Mouse (Mus musculus) stomach, embryonic 16.5 days (tissue): ENCODE data around the gene Fam180a. TPM values are rescaled to one million over a fixed set of nuclear protein-coding genes. Genes with fewer than 3 reads are reported as not detected.

ENCODE experiments used
- ATAC-seq: fragments of 200-750 bp; cut with Nextera tagmentation; 2 replicates; pipeline ENCODE4 v1.8.0; 2017; ENCODE audit warnings: moderate number of reproducible peaks, moderate TSS enrichment; ENCODE audit not compliant: insufficient read depth, low FRiP score
- H3K27ac ChIP-seq: fragments of 300-500 bp; sonication (generic); 2 replicates; pipeline ENCODE4 v1.5.1; 2014; ENCODE audit warnings: low read length
- H3K27me3 ChIP-seq: fragments of 300-500 bp; sonication (generic); 2 replicates; pipeline ENCODE4 v1.6.1; 2014; ENCODE audit warnings: low read length, control low read depth, mixed read lengths; ENCODE audit not compliant: control insufficient read depth, insufficient read depth
- H3K36me3 ChIP-seq: fragments of 300-500 bp; sonication (generic); 2 replicates; pipeline ENCODE4 v1.6.1; 2014; ENCODE audit warnings: low read length; ENCODE audit not compliant: control insufficient read depth, insufficient read depth
- H3K4me1 ChIP-seq: fragments of 300-500 bp; sonication (generic); 2 replicates; pipeline ENCODE4 v1.6.1; 2014; ENCODE audit warnings: low read length, control low read depth, mixed read lengths; ENCODE audit not compliant: control insufficient read depth, insufficient read depth
- H3K4me2 ChIP-seq: fragments of 300-500 bp; sonication (generic); 2 replicates; pipeline ENCODE4 v1.6.1; 2014; ENCODE audit warnings: low read depth, low read length, mixed read lengths
- H3K4me3 ChIP-seq: fragments of 300-500 bp; sonication (generic); replicated peaks from 2 replicates; pipeline ENCODE4 v1.5.1; 2014; ENCODE audit warnings: mild to moderate bottlenecking, low read length
- H3K9ac ChIP-seq: fragments of 300-500 bp; sonication (generic); 2 replicates; pipeline ENCODE4 v1.6.1; 2014; ENCODE audit warnings: low read length
- H3K9me3 ChIP-seq: fragments of 300-500 bp; sonication (generic); replicated peaks from 2 replicates; pipeline ENCODE4 v1.6.1; 2016; ENCODE audit warnings: low read length, control low read depth; ENCODE audit not compliant: control insufficient read depth
- WGBS: fragments of 180-500 bp; shearing (Covaris S2); extraction: QIAGEN DNeasy Blood & Tissue Kit; methylation state at CpG from one replicate; pipeline ENCODE4 v1.1.7; 2014; 5-methylcytosine and 5-hydroxymethylcytosine counted together
- polyA plus RNA-seq: library from polyadenylated mRNA; unstranded; fragments of >200 nt; fragmentation: Nextera tagmentation; extraction: Ambion mirVana; gene quantifications from 2 replicates; pipeline ENCODE4 v1.2.1, GENCODE M21; 2015

The Fam180a gene
- polyA plus RNA-seq, 1 experiment from 2014 or later = 1.9 TPM

- Histone ChIP-seq H3K36me3 (no peaks in the 10 kb centered on the region), H3K4me2 (no peak overlapping the region), H3K9me3 (no peaks in the 10 kb centered on the region), H3K4me1 (no peaks in the 10 kb centered on the region), H3K27ac (no peak overlapping the region), H3K27me3 (no peaks in the 10 kb centered on the region), H3K9ac (no peak overlapping the region), H3K4me3 (no peak overlapping the region)
- WGBS = 88% methylated on average over 7 of the region's 7 CpGs
- ATAC-seq = no peak
These were observed 23.4 kb downstream of the Fam180a start for GRCm38 (mm10) chr6:35302581-35302980.

GRCm38 (mm10) chr6:35298323-35298722, 27.6 kb downstream of the Fam180a start:
- H3K4me3 ChIP-seq = no peak overlapping the region
- WGBS = 64% methylated on average over 6 of the region's 6 CpGs
- no peak for ATAC-seq

GRCm38 (mm10) chr6:35297516-35298227, 28.3 kb downstream of the Fam180a start:
- Histone ChIP-seq H3K36me3 (no peaks in the 10 kb centered on the region), H3K4me3 (no peak overlapping the region), H3K4me1 (0 out of 2 replicates have a peak, but pooled peaks cover 3% of the 10 kb centered on the region), H3K27me3 (no peaks in the 10 kb centered on the region), H3K9ac (no peak overlapping the region), H3K4me2 (no peak overlapping the region), H3K27ac (no peak overlapping the region), H3K9me3 (no peaks in the 10 kb centered on the region)
- 91% methylated on average over 7 of the region's 7 CpGs for WGBS
- no peak for ATAC-seq

More at GRCm38 (mm10) chr6:35298323-35298722, 27.6 kb downstream of the Fam180a start:
- H3K9ac ChIP-seq = no peak overlapping the region
- no peak overlapping the region for H3K27ac ChIP-seq
- 0 out of 2 replicates have a peak, but pooled peaks cover 3% of the 10 kb centered on the region for H3K4me1 ChIP-seq
- no peak overlapping the region for H3K4me2 ChIP-seq
- no peaks in the 10 kb centered on the region for H3K9me3 ChIP-seq
- no peaks in the 10 kb centered on the region for H3K36me3 ChIP-seq
- no peaks in the 10 kb centered on the region for H3K27me3 ChIP-seq

- Histone ChIP-seq H3K27ac (no peak overlapping the region), H3K27me3 (no peaks in the 10 kb centered on the region), H3K9ac (no peak overlapping the region), H3K4me2 (no peak overlapping the region), H3K9me3 (no peaks in the 10 kb centered on the region), H3K36me3 (no peaks in the 10 kb centered on the region), H3K4me3 (no peak overlapping the region), H3K4me1 (0 out of 2 replicates have a peak, but pooled peaks cover 3% of the 10 kb centered on the region)
- WGBS = 33% methylated on average over 2 of the region's 2 CpGs
- no peak for ATAC-seq
These were observed 28.9 kb downstream of the Fam180a start for GRCm38 (mm10) chr6:35297001-35297400.

GRCm38 (mm10) chr6:35294964-35295363, 31.0 kb downstream of the Fam180a start:
- ATAC-seq = no peak
- Histone ChIP-seq H3K9ac (no peak overlapping the region), H3K4me2 (no peak overlapping the region), H3K27ac (no peak overlapping the region), H3K36me3 (no peaks in the 10 kb centered on the region), H3K27me3 (no peaks in the 10 kb centered on the region), H3K4me1 (0 out of 2 replicates have a peak, but pooled peaks cover 3% of the 10 kb centered on the region), H3K9me3 (no peaks in the 10 kb centered on the region), H3K4me3 (no peak overlapping the region)
- 77% methylated on average over 2 of the region's 2 CpGs for WGBS

- Histone ChIP-seq H3K4me3 (no peak overlapping the region), H3K27me3 (no peaks in the 10 kb centered on the region), H3K4me2 (no peak overlapping the region), H3K36me3 (no peaks in the 10 kb centered on the region), H3K9ac (no peak overlapping the region), H3K27ac (no peak overlapping the region), H3K4me1 (peaks cover 12% of the 10 kb centered on the region), H3K9me3 (no peaks in the 10 kb centered on the region)
- ATAC-seq = no peak
- whole genome bisulfite sequencing = 92% methylated on average over 8 of the region's 8 CpGs
These were observed 36.3 kb downstream of the Fam180a start for GRCm38 (mm10) chr6:35289676-35290075.

GRCm38 (mm10) chr6:35288920-35289319, 37.0 kb downstream of the Fam180a start:
- no peak overlapping the region for H3K9ac ChIP-seq
- no peaks in the 10 kb centered on the region for H3K36me3 ChIP-seq
- H3K4me2 ChIP-seq = no peak overlapping the region
- no peak for ATAC-seq
- H3K27ac ChIP-seq = 0 out of 2 replicates have a peak overlapping the region, but pooled peaks have one; percentile 3
- no peaks in the 10 kb centered on the region for H3K9me3 ChIP-seq
- H3K4me3 ChIP-seq = no peak overlapping the region
- peaks cover 12% of the 10 kb centered on the region for H3K4me1 ChIP-seq
- no peaks in the 10 kb centered on the region for H3K27me3 ChIP-seq
- 61% methylated on average over 7 of the region's 7 CpGs for WGBS

- H3K4me2 ChIP-seq = peak overlapping the region; percentile 8; the same call in 1 of the 2 replicates
- 50% methylated on average over 11 of the region's 11 CpGs for WGBS
- no peak overlapping the region for H3K9ac ChIP-seq
- ATAC-seq = peak; percentile 58
- H3K36me3 ChIP-seq = no peaks in the 10 kb centered on the region
- H3K9me3 ChIP-seq = no peaks in the 10 kb centered on the region
- H3K27ac ChIP-seq = 0 out of 2 replicates have a peak overlapping the region, but pooled peaks have one; percentile 4
- H3K4me3 ChIP-seq = no peak overlapping the region
- peaks cover 12% of the 10 kb centered on the region for H3K4me1 ChIP-seq
- no peaks in the 10 kb centered on the region for H3K27me3 ChIP-seq
These were observed 37.7 kb downstream of the Fam180a start for GRCm38 (mm10) chr6:35288114-35288761.

- H3K27ac ChIP-seq = no peak overlapping the region
- H3K4me1 ChIP-seq = no peaks in the 10 kb centered on the region
- H3K4me3 ChIP-seq = no peak overlapping the region
- no peaks in the 10 kb centered on the region for H3K9me3 ChIP-seq
- no peaks in the 10 kb centered on the region for H3K36me3 ChIP-seq
- 74% methylated on average over 10 of the region's 10 CpGs for WGBS
- H3K4me2 ChIP-seq = no peak overlapping the region
- ATAC-seq = no peak
- H3K27me3 ChIP-seq = no peaks in the 10 kb centered on the region
- no peak overlapping the region for H3K9ac ChIP-seq
These were observed 46.6 kb downstream of the Fam180a start for GRCm38 (mm10) chr6:35279306-35279705.
